Mouse (Mus musculus) forebrain, embryonic 16.5 days (tissue): ENCODE measurements at regions not wholly inside any gene's neighbourhood (a gene's known extent, or its start where the extent isn't known, plus 50 kb on each side); places are given as distances from the start of the nearest gene placed in this dataset.

Experiments
- ATAC-seq: fragments of 200-750 bp; cut with Nextera tagmentation; 2 replicates; pipeline ENCODE4 v1.8.0; 2017; ENCODE audit warnings: mild to moderate bottlenecking, moderate library complexity
- H3K27ac ChIP-seq: fragments of 300-500 bp; sonication (generic); 2 replicates; pipeline ENCODE4 v1.5.1; 2014; ENCODE audit warnings: low read length, control low read depth
- H3K27me3 ChIP-seq: fragments of 300-500 bp; sonication (generic); replicated peaks from 2 replicates; pipeline ENCODE4 v1.6.1; 2014; ENCODE audit warnings: low read length; ENCODE audit not compliant: control insufficient read depth, insufficient read depth
- H3K36me3 ChIP-seq: fragments of 300-500 bp; sonication (generic); 2 replicates; pipeline ENCODE4 v1.6.1; 2014; ENCODE audit not compliant: control insufficient read depth, insufficient read depth
- H3K4me1 ChIP-seq: fragments of 300-500 bp; sonication (generic); replicated peaks from 2 replicates; pipeline ENCODE4 v1.6.1; 2014; ENCODE audit warnings: low read length; ENCODE audit not compliant: control insufficient read depth, insufficient read depth
- H3K4me2 ChIP-seq: fragments of 300-500 bp; sonication (generic); 2 replicates; pipeline ENCODE4 v1.6.1; 2014; ENCODE audit warnings: mild to moderate bottlenecking, low read length, control low read depth
- H3K4me3 ChIP-seq: fragments of 300-500 bp; sonication (generic); replicated peaks from 2 replicates; pipeline ENCODE4 v1.5.1; 2014; ENCODE audit warnings: mild to moderate bottlenecking, low read length, control low read depth
- H3K9ac ChIP-seq: fragments of 300-500 bp; sonication (generic); replicated peaks from 2 replicates; pipeline ENCODE4 v1.6.1; 2014; ENCODE audit warnings: low read depth, low read length, control low read depth
- H3K9me3 ChIP-seq: fragments of 300-500 bp; sonication (generic); 2 replicates; pipeline ENCODE4 v1.6.1; 2016; ENCODE audit warnings: low read length; ENCODE audit not compliant: control insufficient read depth
- WGBS: fragments of 180-500 bp; shearing (Covaris S2); extraction: QIAGEN DNeasy Blood & Tissue Kit; methylation state at CpG from one replicate; pipeline ENCODE4 v1.1.7; 2014; 5-methylcytosine and 5-hydroxymethylcytosine counted together

- no peak for ATAC-seq
- WGBS, result 91% methylated on average over 22 of the region's 22 CpGs
- Histone ChIP-seq H3K27ac (no peak overlapping the region), H3K36me3 (no peaks in the 10 kb centered on the region), H3K9me3 (no peaks in the 10 kb centered on the region), H3K4me2 (no peak overlapping the region), H3K27me3 (no peaks in the 10 kb centered on the region), H3K4me1 (no peaks in the 10 kb centered on the region), H3K9ac (no peak overlapping the region), H3K4me3 (no peak overlapping the region)
Measured at GRCm38 (mm10) chr10:118629360-118630040, 188.7 kb downstream of the Ifng start.

DNA sequence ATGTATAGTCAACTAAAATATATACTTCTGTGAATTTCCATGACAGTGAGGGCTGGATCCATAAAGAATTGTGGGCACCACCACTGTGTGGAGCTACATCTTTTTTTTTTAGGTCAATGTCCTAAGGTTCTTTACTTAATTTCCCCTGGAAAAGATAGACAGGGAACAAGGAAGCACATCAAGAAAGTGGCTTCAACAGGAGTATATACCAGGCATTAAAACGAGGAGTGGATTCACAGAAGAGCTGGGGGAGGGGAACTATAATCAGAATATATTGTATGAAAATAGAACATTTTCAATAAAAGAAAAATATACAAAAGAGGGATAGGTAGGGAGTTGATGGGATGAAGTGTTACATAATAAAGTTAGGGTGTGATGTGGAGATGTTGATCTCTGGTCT is 190.9 kb downstream of the Ifng start:
- Histone ChIP-seq H3K4me2 (no peak overlapping the region), H3K4me3 (no peak overlapping the region), H3K4me1 (no peaks in the 10 kb centered on the region), H3K36me3 (no peaks in the 10 kb centered on the region), H3K9me3 (no peaks in the 10 kb centered on the region), H3K9ac (no peak overlapping the region), H3K27me3 (no peaks in the 10 kb centered on the region), H3K27ac (no peak overlapping the region)
- 88% methylated on average over 1 of the region's 1 CpGs for WGBS
- no peak for ATAC-seq

- Histone ChIP-seq H3K27ac (no peak overlapping the region), H3K4me1 (no peaks in the 10 kb centered on the region), H3K9ac (no peak overlapping the region), H3K36me3 (no peaks in the 10 kb centered on the region), H3K4me2 (no peak overlapping the region), H3K27me3 (no peaks in the 10 kb centered on the region), H3K4me3 (no peak overlapping the region), H3K9me3 (no peaks in the 10 kb centered on the region)
- no peak for ATAC-seq
- WGBS, result 84% methylated on average over 5 of the region's 5 CpGs
Measured at GRCm38 (mm10) chr10:118632187-118632586, 191.3 kb downstream of the Ifng start.

DNA sequence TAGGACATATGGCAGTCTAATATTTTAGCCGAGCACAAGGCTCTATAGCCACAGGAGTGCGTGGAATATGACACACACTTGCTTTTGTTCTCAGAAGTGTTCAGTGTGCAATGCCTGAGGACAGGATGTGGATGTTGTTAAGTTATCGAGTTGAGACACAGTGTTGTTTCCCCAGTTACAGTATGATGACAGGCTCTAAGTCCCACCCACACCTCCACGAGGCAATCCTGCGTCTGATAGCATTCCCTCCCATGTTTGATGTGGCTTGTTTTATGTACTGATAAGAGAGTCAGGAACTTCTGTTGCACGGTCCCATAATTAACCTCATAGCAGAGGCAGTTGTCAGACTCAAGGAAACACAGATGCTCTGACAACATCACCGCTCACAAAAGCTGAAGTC is 192.6 kb downstream of the Ifng start:
- Histone ChIP-seq H3K4me1 (no peaks in the 10 kb centered on the region), H3K9ac (no peak overlapping the region), H3K4me3 (no peak overlapping the region), H3K36me3 (no peaks in the 10 kb centered on the region), H3K27ac (no peak overlapping the region), H3K27me3 (no peaks in the 10 kb centered on the region), H3K4me2 (no peak overlapping the region), H3K9me3 (no peaks in the 10 kb centered on the region)
- ATAC-seq, result no peak
- 63% methylated on average over 7 of the region's 7 CpGs for WGBS

GRCm38 (mm10) chr10:118639097-118639496 is 198.3 kb downstream of the Ifng start:
- H3K27ac ChIP-seq, result no peak overlapping the region
- H3K27me3 ChIP-seq, result no peaks in the 10 kb centered on the region
- H3K36me3 ChIP-seq, result no peaks in the 10 kb centered on the region
- no peak for ATAC-seq
- H3K4me1 ChIP-seq, result peaks cover 14% of the 10 kb centered on the region
- H3K4me3 ChIP-seq, result no peak overlapping the region
- H3K9ac ChIP-seq, result no peak overlapping the region
- no peaks in the 10 kb centered on the region for H3K9me3 ChIP-seq
- WGBS, result 89% methylated on average over 4 of the region's 4 CpGs
- H3K4me2 ChIP-seq, result no peak overlapping the region

GRCm38 (mm10) chr10:118640121-118640809 is 199.4 kb downstream of the Ifng start:
- H3K9ac ChIP-seq, result no peak overlapping the region
- peaks cover 14% of the 10 kb centered on the region for H3K4me1 ChIP-seq
- H3K27me3 ChIP-seq, result no peaks in the 10 kb centered on the region
- WGBS, result 32% methylated on average over 7 of the region's 7 CpGs
- H3K9me3 ChIP-seq, result no peaks in the 10 kb centered on the region
- no peaks in the 10 kb centered on the region for H3K36me3 ChIP-seq
- peak; percentile 70 for ATAC-seq
- no peak overlapping the region for H3K4me3 ChIP-seq
- peak overlapping the region; percentile 86 for H3K27ac ChIP-seq
- peak overlapping the region; percentile 33 for H3K4me2 ChIP-seq

- H3K27ac ChIP-seq, result peak overlapping the region; percentile 86
- H3K4me2 ChIP-seq, result peak overlapping the region; percentile 33
- peak overlapping the region; percentile 24; the same call in 1 of the 2 replicates for H3K9ac ChIP-seq
- H3K9me3 ChIP-seq, result no peaks in the 10 kb centered on the region
- no peaks in the 10 kb centered on the region for H3K36me3 ChIP-seq
- H3K27me3 ChIP-seq, result no peaks in the 10 kb centered on the region
- peak; percentile 90 for ATAC-seq
- WGBS, result 9% methylated on average over 12 of the region's 12 CpGs
- H3K4me3 ChIP-seq, result no peak overlapping the region
- H3K4me1 ChIP-seq, result peaks cover 14% of the 10 kb centered on the region
Measured at GRCm38 (mm10) chr10:118640810-118641427, 200.1 kb downstream of the Ifng start.

DNA sequence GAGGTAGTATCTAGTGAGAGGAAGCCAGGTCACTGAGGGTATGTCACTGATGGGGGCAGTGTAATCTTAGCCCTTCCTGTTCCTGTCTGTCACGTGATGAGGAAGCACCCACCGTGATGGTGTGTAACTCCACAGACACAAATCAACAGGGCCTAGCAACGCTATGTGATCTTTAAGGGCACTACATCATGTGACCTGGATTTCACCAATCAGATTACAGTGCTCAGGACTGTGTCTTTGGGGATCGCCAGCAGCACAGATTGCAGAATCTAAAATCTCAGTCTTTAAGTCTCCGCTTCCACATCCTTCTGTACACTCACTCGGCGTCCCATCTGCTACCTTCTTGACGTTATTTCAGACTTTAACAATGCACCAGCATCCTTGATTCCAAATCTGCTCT is 202.8 kb downstream of the Ifng start:
- Histone ChIP-seq H3K4me1 (peaks cover 14% of the 10 kb centered on the region), H3K36me3 (no peaks in the 10 kb centered on the region), H3K9ac (no peak overlapping the region), H3K4me3 (no peak overlapping the region), H3K9me3 (no peaks in the 10 kb centered on the region), H3K27me3 (no peaks in the 10 kb centered on the region), H3K4me2 (no peak overlapping the region), H3K27ac (peak overlapping the region; percentile 42)
- ATAC-seq, result no peak
- WGBS, result 71% methylated on average over 8 of the region's 8 CpGs

GRCm38 (mm10) chr10:118648111-118648510 is 207.3 kb downstream of the Ifng start:
- Histone ChIP-seq H3K27me3 (no peaks in the 10 kb centered on the region), H3K4me1 (no peaks in the 10 kb centered on the region; the same call in 1 of the 2 replicates), H3K36me3 (no peaks in the 10 kb centered on the region), H3K9me3 (no peaks in the 10 kb centered on the region), H3K4me3 (no peak overlapping the region), H3K4me2 (no peak overlapping the region), H3K9ac (no peak overlapping the region), H3K27ac (peak overlapping the region; percentile 57)
- ATAC-seq, result peak; percentile 33; the same call in 1 of the 2 replicates
- WGBS, result 46% methylated on average over 2 of the region's 2 CpGs
